Mouse (Mus musculus) kidney, postnatal 14 days (tissue): ENCODE results near the gene Pank1.

Experiments
- DNase-seq: peaks from one replicate; pipeline ENCODE4 v3.0.0; 2022; ENCODE audit warnings: mixed read lengths

The Pank1 gene

DNA sequence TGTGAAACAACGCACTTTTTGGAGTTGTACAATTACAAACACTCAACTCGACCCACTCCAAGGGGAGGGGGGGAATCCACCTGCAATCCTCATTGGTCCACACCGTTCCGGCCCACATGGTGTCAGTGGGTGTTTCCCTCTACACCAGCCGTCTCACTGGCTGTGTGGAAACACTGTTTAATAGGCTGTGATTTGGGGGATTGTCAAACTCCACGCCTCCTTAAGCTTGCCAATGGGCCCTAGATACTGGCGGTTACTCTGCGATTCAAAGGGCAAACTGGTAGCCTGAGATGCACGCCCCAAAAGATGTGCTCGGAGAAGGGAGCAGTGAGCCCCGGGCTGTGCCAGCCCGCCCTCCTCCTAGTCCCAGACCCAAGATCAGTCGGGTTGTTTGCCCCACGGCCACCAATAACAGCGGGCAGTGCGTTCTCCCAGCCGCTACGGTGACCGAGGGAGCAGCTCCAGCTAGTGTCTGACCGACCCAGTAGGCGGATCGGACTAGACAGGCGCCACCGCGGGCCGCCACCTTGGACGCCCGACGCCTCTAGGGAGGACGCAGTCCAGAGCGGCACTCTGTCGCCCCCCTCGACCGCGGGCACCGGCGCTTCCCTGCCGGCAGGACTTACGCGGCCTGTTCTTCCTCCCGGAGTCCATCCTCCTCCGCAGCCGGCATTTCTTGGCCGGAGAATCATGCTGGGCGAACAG is 1.2 kb downstream of the Pank1 start:
- DNase-seq = peak; percentile 95

DNA sequence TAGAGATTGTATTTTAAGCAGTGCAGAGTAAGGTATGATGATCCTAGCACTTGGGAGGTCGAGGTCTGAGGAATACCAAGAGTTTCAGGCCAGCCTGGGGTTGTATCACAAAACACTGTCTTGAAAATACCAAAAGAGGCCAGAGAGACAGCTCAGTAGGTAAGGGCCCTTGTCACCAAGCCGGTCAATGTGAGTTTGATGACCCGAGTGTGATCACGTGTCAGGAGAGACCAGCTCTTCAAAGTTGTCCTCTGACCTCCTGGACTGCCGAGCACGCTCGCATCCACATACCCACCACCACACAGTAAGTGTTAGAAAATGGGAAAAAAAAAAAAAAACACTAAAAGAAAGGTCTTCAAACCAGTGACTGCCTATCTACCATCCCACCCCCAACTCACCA is 2.6 kb downstream of the Pank1 start:
- DNase-seq = peak; percentile 33

DNA sequence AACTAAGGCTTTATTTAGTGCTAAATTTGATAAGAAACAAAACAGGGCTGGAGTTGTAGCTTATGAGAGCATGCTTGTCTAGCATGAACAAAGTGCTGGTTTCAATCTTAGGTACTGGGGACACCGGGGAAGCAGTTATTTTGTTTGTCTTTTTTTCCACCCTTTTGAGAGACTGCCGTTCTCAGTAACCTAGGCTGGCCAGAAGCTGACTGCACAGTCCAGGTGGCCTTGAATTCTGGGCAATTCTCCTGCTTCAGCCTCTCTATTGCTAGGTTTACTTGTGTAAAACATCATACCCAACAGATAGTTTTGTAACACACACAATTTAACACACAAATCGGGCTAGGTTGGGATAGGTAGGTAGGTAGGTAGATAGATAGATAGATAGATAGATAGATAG is 9.9 kb downstream of the Pank1 start:
- no peak for DNase-seq

DNA sequence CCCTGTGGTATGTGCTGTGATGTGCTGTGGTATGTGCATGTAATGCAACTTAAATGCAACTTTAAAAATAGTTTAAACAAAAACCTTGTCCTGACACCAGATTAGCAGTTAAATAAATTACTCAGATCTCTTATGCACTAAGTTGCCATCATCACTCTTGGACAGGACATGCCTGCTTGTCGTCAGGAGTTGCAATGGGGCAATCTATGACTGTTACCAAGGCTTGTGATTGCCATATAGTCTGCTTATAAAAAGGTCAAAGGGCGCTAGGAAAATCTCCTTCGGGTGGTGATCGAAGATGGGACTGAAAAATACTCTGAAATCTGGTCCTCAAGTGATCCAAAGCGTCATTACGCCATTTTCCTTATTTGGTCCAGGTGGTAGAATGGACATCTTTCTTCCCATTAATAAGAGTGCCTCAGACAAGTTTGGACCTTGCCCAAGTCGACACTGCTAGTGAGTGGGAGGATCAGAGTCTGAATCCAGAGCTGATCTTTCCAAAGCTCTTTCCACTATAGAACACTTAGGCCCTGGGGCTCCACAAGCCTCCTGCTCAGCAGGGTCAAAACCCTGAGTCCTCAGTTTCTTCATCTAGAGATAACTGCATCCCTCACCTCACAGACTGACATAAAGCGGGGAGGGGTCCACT is 11.0 kb downstream of the Pank1 start:
- no peak for DNase-seq

DNA sequence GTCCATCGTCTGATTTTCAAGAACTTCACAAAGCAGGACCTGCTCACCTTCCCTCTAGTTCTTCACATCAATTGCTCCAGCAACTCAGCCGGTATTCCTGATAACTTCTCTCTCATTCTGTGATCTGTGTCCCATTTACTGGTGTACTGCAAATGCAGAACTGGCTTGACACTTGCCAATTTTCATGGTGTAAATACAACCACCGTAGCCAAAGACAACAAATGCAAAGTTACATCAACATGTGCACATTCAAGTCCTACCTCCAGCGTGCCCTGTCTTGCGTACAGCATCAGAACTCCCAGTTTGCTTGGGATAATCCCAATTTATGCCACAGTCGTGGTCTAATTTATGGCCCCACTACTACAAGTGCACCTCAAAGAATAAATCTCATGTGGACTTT is 15.5 kb downstream of the Pank1 start:
- DNase-seq = no peak

- peak; percentile 42 for DNase-seq
Observed at GRCm38 (mm10) chr19:34856021-34856651, 23.1 kb downstream of the Pank1 start.

GRCm38 (mm10) chr19:34851161-34851560 is 28.1 kb downstream of the Pank1 start:
- DNase-seq = no peak

- peak; percentile 56 for DNase-seq
Observed at GRCm38 (mm10) chr19:34849426-34849825, 29.8 kb downstream of the Pank1 start.

- DNase-seq = no peak
Observed at GRCm38 (mm10) chr19:34848164-34848563, 31.1 kb downstream of the Pank1 start.

DNA sequence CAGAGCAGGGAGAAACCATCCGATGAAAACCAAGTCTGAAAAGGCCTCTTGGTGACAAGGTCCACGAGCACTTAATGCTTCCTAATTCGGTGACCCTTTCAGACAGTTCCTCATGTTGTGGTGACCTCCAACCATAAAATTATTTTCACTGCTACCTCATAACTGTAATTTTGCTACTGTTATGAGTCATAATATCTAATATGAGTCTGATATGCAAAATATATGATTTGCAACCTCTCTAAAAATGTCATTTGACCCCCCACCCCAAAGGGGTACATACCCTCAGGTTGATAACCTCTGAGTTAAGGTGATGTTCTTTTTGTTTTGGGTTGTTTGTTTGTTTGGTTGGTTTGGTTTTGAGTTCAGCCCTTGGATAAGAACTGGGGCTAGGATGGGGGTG is 32.2 kb downstream of the Pank1 start:
- DNase-seq = no peak

DNA sequence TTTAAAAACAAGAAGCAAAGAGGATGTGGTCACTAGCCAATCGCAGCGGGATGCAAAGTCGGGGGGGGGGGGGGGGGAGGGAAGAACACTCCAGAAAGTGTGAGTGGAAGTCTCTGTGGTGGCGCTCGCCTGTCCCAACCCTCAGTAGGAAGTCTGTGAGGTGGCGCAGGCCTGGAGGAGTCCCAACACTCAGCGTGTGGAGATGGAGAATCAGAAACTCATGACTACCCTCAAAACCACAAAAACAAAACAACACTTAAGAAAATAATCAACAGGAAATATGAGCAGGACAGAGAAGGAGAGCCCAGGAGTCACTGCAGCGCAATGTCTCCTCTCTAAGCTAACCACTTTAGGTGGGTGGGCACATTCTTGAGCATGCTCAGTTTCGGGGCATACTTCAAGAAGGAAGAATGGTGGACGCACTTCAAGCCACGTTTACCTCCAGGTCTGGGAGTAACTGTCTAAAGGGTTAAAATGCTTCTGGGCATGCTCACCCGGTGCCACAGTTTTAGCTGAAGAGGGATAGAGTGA is 32.7 kb downstream of the Pank1 start:
- no peak for DNase-seq

GRCm38 (mm10) chr19:34846005-34846404 is 33.2 kb downstream of the Pank1 start:
- no peak for DNase-seq

- DNase-seq = no peak
Observed at GRCm38 (mm10) chr19:34845331-34845730, 33.9 kb downstream of the Pank1 start.

DNA sequence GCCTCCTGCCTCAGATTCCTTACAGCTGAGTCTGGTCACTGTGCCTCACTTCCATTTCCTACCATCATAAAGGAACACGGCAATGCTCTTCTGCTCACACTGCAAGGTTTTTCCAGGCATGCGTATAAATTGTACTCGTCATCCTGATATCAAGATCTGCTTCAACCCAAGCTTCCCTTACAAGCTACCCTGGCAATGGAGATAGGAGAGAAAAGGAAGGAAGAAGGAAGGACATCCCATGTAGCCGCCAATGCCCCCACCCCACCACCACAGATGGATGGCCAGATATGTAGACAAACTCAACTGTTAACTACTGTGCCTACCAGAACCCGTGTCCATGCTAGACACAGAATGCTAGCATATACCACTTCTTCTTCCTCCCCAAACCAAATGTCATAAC is 34.5 kb downstream of the Pank1 start:
- no peak for DNase-seq

DNA sequence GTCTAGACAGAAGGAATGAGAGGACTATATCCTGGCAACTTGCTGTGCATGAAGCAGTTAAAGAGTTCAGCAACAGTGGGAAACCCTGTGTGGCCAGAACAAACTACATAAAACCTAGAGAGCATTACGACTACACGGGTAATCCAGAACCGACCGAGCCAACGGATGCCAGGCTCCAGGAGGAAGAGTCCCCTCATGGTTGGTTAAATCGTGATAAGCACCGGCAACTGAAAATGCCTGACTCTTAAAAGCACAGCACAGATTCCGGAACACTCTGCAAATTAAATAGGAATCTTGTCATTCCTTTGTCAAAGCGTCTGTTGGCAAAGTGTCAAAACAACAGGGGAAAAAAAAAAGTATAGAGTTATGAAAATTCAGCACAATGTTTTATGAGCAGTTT is 35.2 kb downstream of the Pank1 start:
- DNase-seq = no peak

DNA sequence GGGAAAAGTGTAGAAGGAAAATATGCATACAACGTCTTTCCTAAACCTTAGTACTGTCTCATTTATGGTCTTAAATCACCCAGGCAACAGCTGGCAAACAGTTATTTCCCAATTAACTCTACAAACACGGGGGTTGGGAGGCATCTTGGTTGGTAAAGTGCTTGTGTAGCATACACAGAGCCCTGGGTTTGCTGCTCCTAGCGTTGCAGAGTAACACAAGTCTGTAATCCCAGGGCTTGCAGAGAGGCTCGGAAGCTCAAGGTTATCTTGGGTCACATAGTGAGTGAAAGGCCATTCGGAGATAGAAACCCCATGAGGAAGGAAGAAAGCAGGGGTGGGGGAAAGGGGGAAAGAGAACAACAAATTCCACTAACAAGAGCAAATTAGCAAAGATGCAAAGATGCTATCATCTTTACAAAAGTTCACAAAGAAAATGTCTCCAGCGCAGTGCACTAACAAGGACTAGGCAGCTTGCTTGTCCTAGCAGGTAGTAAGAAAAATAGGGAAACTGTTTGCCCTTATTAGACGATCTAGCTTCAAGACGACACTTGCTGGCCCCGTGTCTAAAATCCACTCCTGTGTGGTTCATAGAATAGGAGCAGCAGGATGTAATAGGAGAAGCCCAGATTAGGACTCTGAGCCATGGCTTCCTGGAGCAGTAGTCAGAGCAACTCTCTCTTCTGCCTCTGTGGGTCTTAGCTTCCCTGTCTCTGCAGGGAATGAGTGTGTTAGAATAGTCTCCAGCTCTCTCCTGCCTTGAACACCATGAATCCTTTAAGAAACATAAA is 37.3 kb downstream of the Pank1 start:
- no peak for DNase-seq

GRCm38 (mm10) chr19:34838624-34839023 is 40.6 kb downstream of the Pank1 start:
- DNase-seq = no peak

GRCm38 (mm10) chr19:34831702-34832101 is 47.6 kb downstream of the Pank1 start:
- no peak for DNase-seq

- no peak for DNase-seq
Observed at GRCm38 (mm10) chr19:34827916-34828635, 51.2 kb downstream of the Pank1 start.

DNA sequence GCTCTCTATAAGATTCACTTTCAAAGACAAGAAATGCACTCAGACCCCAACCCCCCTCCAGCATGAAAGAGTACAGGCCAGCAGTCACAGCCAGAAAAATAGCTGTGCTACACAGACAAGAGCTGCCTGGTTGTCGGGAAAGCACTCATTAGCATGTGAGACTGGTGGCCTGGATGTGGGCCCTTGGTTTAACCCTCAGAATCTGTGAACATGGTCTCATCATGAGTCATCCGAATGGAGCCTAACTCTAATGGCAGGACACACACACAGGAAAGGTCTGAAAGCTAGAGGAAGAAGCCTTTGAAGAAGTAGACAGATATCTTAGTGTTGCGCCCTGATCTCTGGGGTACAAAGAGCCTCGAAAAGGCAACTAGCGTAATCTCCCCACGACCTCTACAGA is 51.8 kb downstream of the Pank1 start:
- no peak for DNase-seq

DNA sequence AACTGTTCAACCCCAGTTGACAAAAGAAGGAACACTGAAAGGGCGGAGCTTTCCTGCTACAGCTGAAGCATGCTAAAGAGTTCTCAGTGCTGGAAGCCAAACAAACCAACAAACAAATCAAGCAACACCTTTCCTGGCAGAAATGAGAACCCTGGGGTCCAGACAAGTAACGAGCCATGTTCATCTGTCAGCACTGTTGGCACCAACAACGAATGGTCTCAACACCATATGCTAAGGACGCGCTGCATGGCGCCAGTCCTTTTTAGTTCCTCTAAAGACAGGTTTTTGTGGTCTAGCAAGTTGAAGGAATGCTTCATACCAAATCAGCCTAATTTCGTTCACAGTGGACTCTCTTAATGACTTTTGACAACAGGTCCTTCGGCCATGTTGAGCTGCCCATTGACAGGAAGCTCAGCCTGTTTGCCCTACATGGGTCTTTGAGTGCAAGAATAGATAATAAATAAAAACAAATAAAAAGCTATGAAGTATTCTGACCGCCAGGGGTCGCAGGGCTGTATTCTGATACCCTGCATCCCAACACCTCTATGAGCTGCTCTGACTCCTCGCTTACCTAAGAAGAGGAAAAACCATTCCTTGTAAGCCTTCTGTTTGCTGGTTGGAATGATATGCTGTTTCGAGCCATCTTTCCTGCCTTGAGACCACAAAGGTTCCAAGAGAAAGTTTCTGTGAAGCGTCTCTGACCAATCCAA is 53.2 kb downstream of the Pank1 start:
- peak; percentile 62 for DNase-seq
